Mouse (Mus musculus): ENCODE measurements at regions not wholly inside any gene's neighbourhood (a gene's known extent, or its start where the extent isn't known, plus 50 kb on each side); places are given as distances from the start of the nearest gene placed in this dataset.
"Not testable (repeated sequence)": the region's sequence is repeated elsewhere in the genome, so short reads cannot be mapped to it uniquely, and the experiment has no call there.

DNA sequence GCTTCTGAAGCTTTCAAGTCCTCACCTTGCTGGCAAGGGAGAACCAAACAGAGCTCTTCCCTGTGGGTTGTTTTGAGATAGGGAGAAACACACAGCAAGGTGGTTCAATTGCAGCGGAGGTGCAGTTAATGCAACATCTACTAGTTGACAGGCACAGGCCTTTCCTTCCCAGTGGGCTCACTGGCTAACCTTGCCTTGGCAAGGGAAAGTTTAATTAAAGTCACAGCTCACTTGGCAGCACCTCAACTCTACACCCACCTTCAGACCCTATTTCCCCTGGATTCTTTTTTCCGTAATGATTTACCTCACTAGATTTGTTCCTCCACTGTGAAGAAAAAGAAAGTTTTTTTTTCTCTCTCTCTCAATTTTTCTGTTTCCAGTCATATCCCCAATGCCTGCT, 314.5 kb downstream of the Tlr4 start:
- no peak for DNase-seq (ENCODE audit: low spot score)

- DNase-seq (ENCODE audit: low spot score): no peak
These were observed 321.1 kb downstream of the Tlr4 start for GRCm38 (mm10) chr4:67148521-67148920.

- DNase-seq (ENCODE audit: low spot score): no peak
These were observed 335.3 kb downstream of the Tlr4 start for GRCm38 (mm10) chr4:67162673-67163072.

GRCm38 (mm10) chr4:67167720-67168119, 340.3 kb downstream of the Tlr4 start:
- DNase-seq (ENCODE audit: low spot score): no peak

DNA sequence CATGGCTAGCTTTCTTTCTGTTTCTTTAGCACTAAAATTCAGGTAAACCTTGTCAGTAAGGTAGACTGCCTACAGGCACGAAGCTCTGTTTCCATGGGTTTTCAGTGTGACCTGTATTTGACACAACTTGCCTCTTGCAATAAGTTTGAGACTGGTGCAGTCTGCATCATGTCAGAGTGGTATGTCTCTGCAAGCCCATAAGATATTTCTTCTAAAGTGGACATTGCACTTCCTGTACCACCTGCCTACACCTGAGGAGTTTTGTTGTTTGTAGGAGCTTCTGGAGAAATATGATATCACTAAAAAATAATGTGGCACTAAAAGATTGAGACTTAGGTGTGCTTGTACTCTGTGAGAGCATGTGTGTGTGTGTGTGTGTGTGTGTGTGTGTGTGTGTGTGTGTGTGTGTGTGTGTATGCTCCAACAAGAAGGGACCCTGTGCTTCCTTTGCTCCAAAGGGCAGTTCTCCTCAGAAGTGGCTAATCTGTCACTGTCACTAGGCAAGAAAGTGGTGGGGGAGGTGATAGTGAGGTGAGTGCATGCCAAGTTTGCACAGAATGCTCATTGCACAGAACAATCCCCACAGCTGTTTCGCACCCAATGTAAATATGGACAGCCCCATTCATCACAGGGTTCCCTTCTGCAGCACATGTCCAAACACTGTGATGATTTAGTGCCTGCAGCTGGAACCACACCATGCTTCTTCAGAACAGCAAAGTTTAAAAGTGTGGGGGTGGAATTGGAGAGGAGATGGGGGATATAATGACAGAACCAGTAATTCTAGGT, 360.5 kb downstream of the Tlr4 start:
- no peak for DNase-seq (ENCODE audit: low spot score)

DNA sequence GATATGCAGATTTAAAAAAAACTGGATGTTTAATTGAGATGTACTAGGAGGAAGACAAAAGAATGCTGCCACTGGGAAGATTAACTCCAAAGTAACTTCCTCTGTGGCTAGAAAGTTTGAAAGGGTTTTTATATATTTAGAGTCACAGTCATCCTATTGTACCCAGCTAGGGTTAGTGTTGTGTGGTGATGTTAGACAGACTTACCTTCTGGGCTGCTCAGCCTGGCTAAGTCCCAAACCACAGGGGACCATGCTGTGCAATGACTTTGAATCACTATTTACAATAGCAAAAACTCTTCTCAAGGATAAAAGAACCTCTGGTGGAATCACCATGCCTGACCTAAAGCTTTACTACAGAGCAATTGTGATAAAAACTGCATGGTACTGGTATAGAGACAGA, 363.2 kb downstream of the Tlr4 start:
- DNase-seq (ENCODE audit: low spot score): no peak

DNA sequence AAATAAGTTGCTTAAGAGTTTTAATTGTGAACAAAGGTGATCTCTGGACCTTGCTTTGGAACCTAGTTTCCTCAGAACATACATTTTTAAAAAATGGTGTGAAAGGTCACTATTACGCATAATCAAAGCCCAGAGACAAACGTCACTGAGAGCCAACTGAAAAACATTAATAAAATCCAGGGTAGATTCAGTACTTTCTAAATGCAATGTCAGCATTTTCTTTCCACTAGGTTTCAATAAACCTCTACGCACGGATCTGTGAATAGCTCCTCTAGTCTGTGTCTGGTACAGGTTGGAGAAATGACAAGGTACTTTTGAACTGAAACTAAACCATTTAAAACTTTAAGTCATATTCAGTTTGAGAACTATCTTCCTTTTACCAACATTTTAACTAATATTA, 367.0 kb downstream of the Tlr4 start:
- no peak for DNase-seq (ENCODE audit: low spot score)

GRCm38 (mm10) chr4:67196907-67197306, 369.5 kb downstream of the Tlr4 start:
- no peak for DNase-seq (ENCODE audit: low spot score)

GRCm38 (mm10) chr4:67208406-67208805, 381.0 kb downstream of the Tlr4 start:
- DNase-seq (ENCODE audit: low spot score): peak; percentile 45

DNA sequence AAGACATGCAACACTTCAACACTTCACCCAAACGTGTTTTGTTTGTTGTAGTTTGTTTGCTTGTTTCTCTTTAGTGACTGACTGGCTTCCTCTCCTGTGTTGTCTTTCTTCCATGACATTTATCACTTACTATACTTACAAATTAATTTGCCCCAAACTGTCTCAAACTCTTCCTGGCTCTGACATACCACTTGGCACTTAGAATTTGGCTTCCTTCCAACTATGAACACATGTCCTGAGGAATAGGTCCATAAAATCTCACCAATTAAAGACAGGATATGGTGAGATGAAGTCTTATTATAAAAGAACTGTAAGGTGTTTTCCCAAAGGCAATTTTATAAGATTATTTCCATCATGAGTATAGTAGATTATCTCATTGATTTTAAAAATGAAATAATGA, 386.0 kb downstream of the Tlr4 start:
- DNase-seq (ENCODE audit: low spot score): no peak

- DNase-seq (ENCODE audit: low spot score): no peak
These were observed 397.1 kb downstream of the Tlr4 start for GRCm38 (mm10) chr4:67224533-67224932.

DNA sequence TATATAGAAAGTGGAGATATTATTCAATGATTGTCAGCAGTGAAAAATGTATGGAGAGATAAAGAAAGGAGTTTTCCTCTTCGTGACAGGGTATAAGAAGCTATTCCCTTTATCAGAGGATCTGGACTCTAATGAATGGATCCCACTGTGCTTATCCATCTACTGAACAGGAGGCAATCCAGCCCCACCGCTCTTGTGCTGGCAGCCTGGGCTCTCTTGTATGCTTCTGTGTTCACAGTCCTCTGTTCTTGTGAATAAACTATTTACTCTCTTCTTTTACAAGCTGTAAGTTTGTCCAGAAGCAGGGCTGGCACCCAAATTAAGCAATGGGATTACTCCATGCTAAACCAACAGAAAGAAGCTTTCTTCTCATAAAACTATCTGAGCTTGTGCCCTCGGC, 401.8 kb downstream of the Tlr4 start:
- no peak for DNase-seq (ENCODE audit: low spot score)

DNA sequence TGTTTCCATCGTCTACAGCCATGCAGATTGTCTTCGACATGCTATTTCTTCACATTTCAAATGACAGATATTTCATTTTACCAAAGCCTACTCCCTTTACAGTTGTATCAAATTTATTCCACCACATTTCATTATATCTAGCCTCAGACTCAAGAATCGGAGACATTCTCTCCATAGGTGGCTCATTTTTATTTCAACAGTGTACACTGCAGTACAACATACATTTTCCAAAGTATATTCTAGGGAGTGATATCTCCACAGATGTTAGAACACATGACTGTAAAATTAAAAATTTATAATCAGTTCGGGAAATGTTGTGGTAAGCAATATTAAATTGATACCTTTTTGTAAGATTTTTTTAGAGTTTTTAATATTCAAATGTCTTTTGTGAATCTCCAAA, 446.2 kb downstream of the Tlr4 start:
- no peak for DNase-seq (ENCODE audit: low spot score)

DNA sequence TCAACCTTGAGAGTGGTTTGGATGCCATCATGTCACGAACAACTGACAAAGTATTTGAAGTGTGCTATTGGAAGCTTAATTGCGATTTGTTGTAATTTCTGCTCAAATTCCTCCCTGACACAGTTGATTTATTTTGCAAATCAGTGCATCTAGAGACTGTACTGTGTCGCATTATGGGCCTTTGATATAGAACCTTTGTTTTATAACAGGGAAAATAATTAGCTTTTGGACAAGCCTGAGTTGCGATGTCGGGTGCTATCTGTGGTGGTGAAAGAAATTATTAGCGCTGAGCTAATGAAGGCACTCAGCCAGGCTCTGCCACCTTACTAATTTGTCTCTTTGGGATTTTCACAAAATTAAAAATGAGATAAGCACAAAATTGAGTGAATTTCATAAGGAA, 473.6 kb downstream of the Tlr4 start:
- DNase-seq (ENCODE audit: low spot score): no peak

GRCm38 (mm10) chr4:67301740-67302139, 474.4 kb downstream of the Tlr4 start:
- DNase-seq (ENCODE audit: low spot score): no peak

GRCm38 (mm10) chr4:67320098-67320497, 492.7 kb downstream of the Tlr4 start:
- not testable (repeated sequence) for DNase-seq (ENCODE audit: low spot score)

Measured in T-cell, adult 2 months (primary cell).